Mouse (Mus musculus) liver (tissue): ENCODE results near the gene Taf1b.

Source experiments
- DNase-seq: peaks from one replicate; pipeline ENCODE4 v3.0.0-alpha.2; 2020; ENCODE audit warnings: mixed read lengths

The Taf1b gene

GRCm38 (mm10) chr12:24555976-24556375, 57.8 kb downstream of the Taf1b start:
- no peak for DNase-seq

DNA sequence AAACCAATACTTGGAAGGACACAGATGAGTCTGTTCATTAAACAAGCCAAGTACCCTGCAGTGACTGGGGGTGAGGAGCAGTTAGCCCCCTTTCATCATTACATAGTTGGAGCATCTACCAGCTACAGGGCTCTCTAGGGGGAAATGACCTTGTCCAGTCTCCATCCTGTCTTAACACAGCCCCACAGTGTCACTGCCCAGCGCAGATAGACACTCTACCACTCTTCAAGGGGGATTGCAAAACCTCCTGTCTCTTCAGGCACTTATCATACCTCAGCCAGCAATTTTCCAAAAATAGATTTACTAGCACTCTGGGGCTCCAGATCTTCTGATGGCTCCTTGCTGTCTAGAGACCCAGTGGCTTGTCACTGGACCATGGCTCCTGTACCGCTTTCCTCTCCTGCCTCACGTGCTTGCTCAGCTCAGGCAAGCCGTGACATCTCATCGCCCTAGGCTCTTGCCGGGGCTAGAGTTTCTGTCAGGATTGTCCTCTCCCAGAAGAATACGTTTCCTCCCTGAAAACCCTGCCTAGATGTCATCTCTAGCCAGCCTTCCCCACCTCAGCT, 65.3 kb downstream of the Taf1b start:
- DNase-seq: no peak

GRCm38 (mm10) chr12:24565311-24565710, 67.2 kb downstream of the Taf1b start:
- DNase-seq: no peak

DNA sequence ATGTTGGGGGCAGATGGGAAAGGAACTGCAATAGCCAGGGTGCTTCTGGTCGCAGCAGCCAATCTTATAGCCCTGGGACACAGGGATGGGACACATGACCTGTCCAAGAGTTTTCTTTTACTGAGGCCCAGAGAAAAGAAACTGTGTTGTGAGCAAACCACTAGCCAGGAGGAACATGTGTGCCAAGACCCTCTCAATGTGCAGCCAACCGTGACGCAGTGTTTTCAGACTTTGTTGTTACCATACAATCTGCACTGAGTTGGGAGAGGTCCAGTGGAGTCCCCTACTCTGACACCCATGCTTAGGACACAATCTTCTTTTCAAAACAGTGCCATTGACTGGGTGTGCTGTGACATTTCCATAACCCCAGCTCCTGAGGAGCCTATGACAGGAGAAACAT, 69.4 kb downstream of the Taf1b start:
- no peak for DNase-seq

DNA sequence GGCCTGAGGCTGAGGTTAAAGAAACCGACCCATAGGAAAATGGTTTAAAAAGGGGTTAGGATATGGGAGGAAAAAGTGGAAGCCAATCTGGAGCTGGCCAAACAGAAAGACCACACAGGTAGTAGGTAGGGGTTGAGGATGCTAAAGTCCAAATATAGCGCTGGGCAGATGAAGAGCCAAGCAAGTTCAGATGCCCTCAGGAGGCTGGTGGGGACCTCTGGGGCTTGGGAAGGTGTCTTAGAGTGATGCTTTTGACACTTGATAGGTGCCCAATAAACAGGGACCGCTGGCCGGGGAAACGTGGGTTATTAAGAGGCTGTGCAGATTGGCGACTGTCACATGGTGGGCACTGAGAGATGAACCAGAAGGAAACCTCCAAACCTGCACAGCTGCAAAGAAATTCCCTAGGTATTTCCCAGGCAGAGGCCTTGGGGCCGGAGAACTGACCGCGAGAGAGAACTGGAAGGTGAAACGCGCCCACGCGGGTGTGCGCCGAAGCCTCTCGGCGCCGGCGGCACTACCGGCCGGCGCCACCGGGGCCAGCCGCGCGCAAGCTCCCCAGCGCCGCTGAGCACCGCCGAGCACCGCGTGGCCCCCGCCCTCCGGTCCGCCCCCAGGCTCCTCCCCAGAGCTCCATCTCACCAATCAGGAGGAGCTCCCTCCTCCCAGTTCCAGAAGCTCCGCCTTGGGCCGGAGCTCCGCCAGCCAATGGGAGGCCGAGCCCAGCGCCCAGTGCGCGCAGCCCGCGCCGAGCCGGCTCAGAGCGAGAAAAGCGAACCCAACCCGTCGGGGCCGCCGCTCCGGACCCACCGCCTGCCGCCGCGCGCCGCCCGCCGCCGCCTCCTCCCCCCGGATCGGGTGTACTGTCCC, 73.6 kb downstream of the Taf1b start, which contains the start of gene Grhl1:
Grhl1 (plus strand) TSS at position 761 of the 870 bp plus-strand sequence.
- DNase-seq: peak; percentile 95

DNA sequence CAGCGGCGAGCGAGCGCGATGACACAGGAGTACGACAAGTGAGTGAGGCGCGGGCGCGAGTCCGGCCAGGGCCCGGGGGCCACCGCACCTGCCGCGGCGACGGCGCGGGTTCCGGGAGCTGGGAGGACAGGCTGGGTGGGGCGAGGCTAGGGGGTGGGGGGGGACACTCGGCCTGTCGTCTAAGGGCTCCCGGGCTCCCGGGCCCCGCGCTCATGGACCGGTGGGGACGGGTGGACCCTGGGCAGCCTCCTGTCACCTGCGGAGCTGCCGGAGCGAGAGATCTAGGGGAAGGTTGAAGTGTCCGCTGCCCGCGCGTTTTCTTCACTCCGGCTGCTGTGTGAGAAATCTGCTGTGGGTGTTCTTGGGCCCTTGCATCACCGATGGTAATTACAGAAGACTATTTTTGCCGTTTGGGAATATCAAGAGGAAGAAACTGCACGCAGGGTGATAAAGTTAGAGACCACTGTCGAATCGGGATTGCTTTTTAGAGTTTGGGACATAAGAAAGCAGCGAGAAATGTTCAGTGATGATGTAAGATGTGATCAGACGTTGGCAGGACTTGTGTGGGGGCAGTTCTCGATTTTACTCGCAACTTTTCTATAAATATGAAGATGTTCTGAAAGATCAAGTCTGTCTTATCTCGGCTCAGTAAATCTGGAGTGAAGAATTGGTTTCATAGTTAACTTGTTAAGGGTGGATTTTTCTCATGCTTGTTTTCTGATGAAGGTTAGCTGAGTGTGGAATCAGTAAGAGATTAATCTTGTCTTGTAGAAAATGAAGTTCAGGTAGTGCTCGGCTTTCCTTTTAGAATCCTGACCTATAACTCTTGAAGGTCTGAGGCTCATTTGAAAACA, 74.5 kb downstream of the Taf1b start:
- DNase-seq: no peak

GRCm38 (mm10) chr12:24573275-24573580, 75.1 kb downstream of the Taf1b start:
- DNase-seq: no peak

GRCm38 (mm10) chr12:24574870-24575269, 76.7 kb downstream of the Taf1b start:
- DNase-seq: no peak

GRCm38 (mm10) chr12:24580452-24580851, 82.3 kb downstream of the Taf1b start:
- peak; percentile 40 for DNase-seq

GRCm38 (mm10) chr12:24580996-24581683, 83.0 kb downstream of the Taf1b start:
- DNase-seq: peak; percentile 62

- no peak for DNase-seq
Observed at GRCm38 (mm10) chr12:24583653-24584052, 85.5 kb downstream of the Taf1b start.

DNA sequence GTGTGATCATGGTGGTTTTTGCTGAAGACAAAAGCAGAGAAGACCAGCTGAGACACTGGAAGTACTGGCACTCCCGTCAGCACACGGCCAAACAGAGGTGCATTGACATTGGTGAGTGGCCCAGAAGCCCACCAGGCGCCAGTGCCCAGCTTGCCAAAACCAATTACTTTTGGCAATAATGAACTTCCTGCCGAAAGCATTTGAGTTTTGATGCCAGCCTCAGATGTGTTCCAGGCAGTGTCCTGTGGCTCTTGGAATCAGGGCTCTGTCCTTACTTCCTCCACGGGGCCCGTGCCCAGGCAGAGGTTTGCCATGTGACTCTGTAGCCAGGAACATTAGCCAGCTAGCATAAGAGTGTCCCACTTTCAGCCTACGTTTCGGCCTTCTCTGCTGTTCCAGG, 86.7 kb downstream of the Taf1b start:
- no peak for DNase-seq

DNA sequence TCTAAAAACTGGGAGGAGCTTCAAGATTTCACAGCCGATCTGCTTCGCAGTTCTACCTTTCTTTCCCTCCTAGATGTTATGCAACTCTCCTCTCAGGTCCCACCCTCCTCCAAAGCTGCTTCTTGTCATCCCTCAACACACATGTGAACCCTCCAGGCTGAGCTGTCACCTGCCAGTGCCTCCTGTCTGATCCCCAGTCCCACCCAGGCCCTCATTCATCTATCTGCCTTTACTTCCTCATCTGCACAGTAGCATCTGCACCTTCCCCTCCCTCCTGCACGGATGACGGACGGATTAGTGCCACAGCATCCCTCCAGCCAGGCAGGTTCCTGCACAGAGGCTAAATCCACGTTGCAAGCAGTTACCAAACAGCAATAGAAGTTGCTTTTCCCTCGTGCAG, 88.0 kb downstream of the Taf1b start:
- DNase-seq: no peak

GRCm38 (mm10) chr12:24590371-24590770, 92.2 kb downstream of the Taf1b start:
- no peak for DNase-seq

GRCm38 (mm10) chr12:24592055-24592454, 93.9 kb downstream of the Taf1b start:
- no peak for DNase-seq

DNA sequence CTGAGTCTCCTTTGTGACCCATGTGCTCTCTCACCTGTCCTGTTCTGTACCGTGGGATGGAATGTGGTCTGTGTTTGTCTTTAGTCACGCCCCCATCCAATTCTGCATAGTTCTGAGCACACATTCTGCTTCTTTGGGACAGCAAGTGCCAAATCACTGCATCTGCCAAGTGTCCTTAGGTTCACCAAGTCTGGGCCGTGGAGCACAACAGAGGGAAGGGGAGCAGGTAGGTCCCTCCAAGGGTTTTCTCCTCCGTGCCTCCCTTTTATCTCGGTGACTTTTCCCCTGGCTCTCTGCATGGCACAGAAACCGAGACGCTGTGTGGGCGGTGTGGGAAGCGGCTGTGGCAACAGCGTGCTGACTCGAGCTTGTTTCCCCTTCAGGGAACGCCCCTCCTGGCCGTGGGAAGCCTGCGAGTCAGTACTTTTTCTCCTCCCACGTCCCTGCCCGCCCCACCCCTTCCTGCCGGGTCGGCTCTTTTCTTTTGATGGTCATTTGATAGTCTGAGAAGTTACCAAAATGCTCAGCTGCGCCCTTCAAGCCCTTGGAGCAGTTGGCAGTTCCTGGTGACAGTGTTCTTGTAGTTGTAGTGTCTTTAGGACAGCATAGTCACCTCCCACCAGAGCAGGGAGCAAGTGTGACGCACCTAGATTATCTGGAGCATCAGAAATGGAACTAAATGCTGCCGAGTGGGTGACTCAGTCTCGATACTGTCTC, 95.0 kb downstream of the Taf1b start:
- peak; percentile 60 for DNase-seq

- DNase-seq: no peak
Observed at GRCm38 (mm10) chr12:24597376-24597775, 99.2 kb downstream of the Taf1b start.

GRCm38 (mm10) chr12:24599366-24599895, 101.3 kb downstream of the Taf1b start:
- DNase-seq: no peak

DNA sequence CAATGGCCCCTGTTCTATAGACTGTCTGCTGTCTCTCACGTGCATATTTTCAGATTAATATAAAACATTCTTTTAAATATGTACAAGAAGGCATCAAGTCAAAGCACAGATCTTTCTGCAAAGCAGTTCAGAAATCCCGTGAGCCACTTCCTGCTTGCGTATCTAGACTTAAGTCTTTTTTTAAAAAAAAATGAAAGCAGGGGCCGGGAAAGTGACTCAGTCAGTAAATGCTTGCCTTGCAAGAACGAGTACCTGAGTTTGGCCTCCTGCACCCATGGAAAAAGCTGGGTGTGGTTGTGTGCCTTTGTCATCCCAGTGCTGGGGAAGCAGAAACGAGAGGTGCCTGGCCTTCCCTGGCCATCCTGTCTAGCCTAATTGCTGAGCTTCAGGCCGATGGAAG, 101.9 kb downstream of the Taf1b start:
- DNase-seq: no peak

GRCm38 (mm10) chr12:24600806-24601205, 102.6 kb downstream of the Taf1b start:
- peak; percentile 65 for DNase-seq

GRCm38 (mm10) chr12:24603266-24603665, 105.1 kb downstream of the Taf1b start:
- DNase-seq: peak; percentile 81

GRCm38 (mm10) chr12:24606166-24606565, 108.0 kb downstream of the Taf1b start:
- DNase-seq: no peak
